Mouse (Mus musculus) hindbrain, embryonic 12.5 days (tissue): ENCODE data around the gene Fbxl4. TPM values are rescaled to one million over a fixed set of nuclear protein-coding genes. Genes with fewer than 3 reads are reported as not detected.

Source experiments
- ATAC-seq: fragments of 200-750 bp; cut with Nextera tagmentation; 2 replicates; pipeline ENCODE4 v1.8.0; 2017; ENCODE audit warnings: moderate TSS enrichment; ENCODE audit not compliant: low FRiP score
- H3K27ac ChIP-seq: fragments of 300-500 bp; sonication (generic); 2 replicates; pipeline ENCODE4 v1.5.1; 2016; ENCODE audit warnings: mild to moderate bottlenecking
- H3K27me3 ChIP-seq: fragments of 300-500 bp; sonication (generic); 2 replicates; pipeline ENCODE4 v1.6.1; 2016; ENCODE audit warnings: mild to moderate bottlenecking
- H3K36me3 ChIP-seq: fragments of 300-500 bp; sonication (generic); 2 replicates; pipeline ENCODE4 v1.6.1; 2016; ENCODE audit warnings: mild to moderate bottlenecking
- H3K4me1 ChIP-seq: fragments of 300-500 bp; sonication (generic); 2 replicates; pipeline ENCODE4 v1.6.1; 2016
- H3K4me2 ChIP-seq: fragments of 300-500 bp; sonication (generic); replicated peaks from 2 replicates; pipeline ENCODE4 v1.6.1; 2016; ENCODE audit warnings: mild to moderate bottlenecking
- H3K4me3 ChIP-seq: fragments of 300-500 bp; sonication (generic); 2 replicates; pipeline ENCODE4 v1.5.1; 2016; ENCODE audit warnings: mild to moderate bottlenecking
- H3K9ac ChIP-seq: fragments of 300-500 bp; sonication (generic); 2 replicates; pipeline ENCODE4 v1.6.1; 2016; ENCODE audit warnings: mild to moderate bottlenecking, moderate library complexity
- H3K9me3 ChIP-seq: fragments of 300-500 bp; sonication (generic); replicated peaks from 2 replicates; pipeline ENCODE4 v1.6.1; 2016; ENCODE audit warnings: mild to moderate bottlenecking
- WGBS: fragments of 180-500 bp; shearing (Covaris S2); methylation state at CpG from one replicate; pipeline ENCODE4 v1.1.7; 2016; 5-methylcytosine and 5-hydroxymethylcytosine counted together
- polyA plus RNA-seq: library from polyadenylated mRNA; unstranded; fragments of >200 nt; fragmentation: Nextera tagmentation; extraction: Ambion mirVana; gene quantifications from 2 replicates; pipeline ENCODE4 v1.2.1, GENCODE M21; 2016

Fbxl4 gene
- polyA plus RNA-seq, 1 experiment from 2014 or later, result 10.3 TPM

GRCm38 (mm10) chr4:22392777-22393473 is 35.6 kb downstream of the Fbxl4 start:
- H3K27ac ChIP-seq, result no peak overlapping the region
- no peak overlapping the region for H3K4me3 ChIP-seq
- peak; percentile 70; the same call in 1 of the 2 replicates for ATAC-seq
- 61% methylated on average over 13 of the region's 13 CpGs for WGBS
- no peak overlapping the region for H3K4me2 ChIP-seq
- H3K4me1 ChIP-seq, result peaks cover 4% of the 10 kb centered on the region; the same call in 1 of the 2 replicates
- H3K9me3 ChIP-seq, result no peaks in the 10 kb centered on the region
- H3K27me3 ChIP-seq, result no peaks in the 10 kb centered on the region
- H3K9ac ChIP-seq, result no peak overlapping the region
- 0 out of 2 replicates have a peak, but pooled peaks cover 2% of the 10 kb centered on the region for H3K36me3 ChIP-seq

- Histone ChIP-seq H3K27me3 (no peaks in the 10 kb centered on the region), H3K9me3 (no peaks in the 10 kb centered on the region), H3K4me3 (no peak overlapping the region), H3K36me3 (peaks cover 9% of the 10 kb centered on the region; the same call in 1 of the 2 replicates), H3K9ac (no peak overlapping the region), H3K4me1 (0 out of 2 replicates have a peak, but pooled peaks cover 4% of the 10 kb centered on the region), H3K27ac (no peak overlapping the region), H3K4me2 (no peak overlapping the region)
- WGBS, result 84% methylated on average over 2 of the region's 2 CpGs
- ATAC-seq, result no peak
Observed at GRCm38 (mm10) chr4:22395404-22395803, 38.1 kb downstream of the Fbxl4 start.

- Histone ChIP-seq H3K27ac (no peak overlapping the region), H3K9me3 (no peaks in the 10 kb centered on the region), H3K36me3 (peaks cover 17% of the 10 kb centered on the region), H3K4me2 (no peak overlapping the region), H3K9ac (no peak overlapping the region), H3K27me3 (no peaks in the 10 kb centered on the region), H3K4me3 (no peak overlapping the region), H3K4me1 (0 out of 2 replicates have a peak, but pooled peaks cover 4% of the 10 kb centered on the region)
- 96% methylated on average over 1 of the region's 1 CpGs for WGBS
- ATAC-seq, result no peak
Observed at GRCm38 (mm10) chr4:22396484-22397000, 39.2 kb downstream of the Fbxl4 start.

GRCm38 (mm10) chr4:22397003-22397402 is 39.7 kb downstream of the Fbxl4 start:
- ATAC-seq, result no peak
- Histone ChIP-seq H3K27me3 (no peaks in the 10 kb centered on the region), H3K27ac (no peak overlapping the region), H3K9ac (no peak overlapping the region), H3K4me3 (no peak overlapping the region), H3K9me3 (no peaks in the 10 kb centered on the region), H3K36me3 (peaks cover 19% of the 10 kb centered on the region), H3K4me1 (0 out of 2 replicates have a peak, but pooled peaks cover 4% of the 10 kb centered on the region), H3K4me2 (no peak overlapping the region)
- WGBS, result 96% methylated on average over 5 of the region's 5 CpGs

- Histone ChIP-seq H3K9me3 (no peaks in the 10 kb centered on the region), H3K27me3 (no peaks in the 10 kb centered on the region), H3K27ac (no peak overlapping the region), H3K9ac (no peak overlapping the region), H3K36me3 (peaks cover 19% of the 10 kb centered on the region), H3K4me2 (no peak overlapping the region), H3K4me3 (no peak overlapping the region), H3K4me1 (no peaks in the 10 kb centered on the region)
- no peak for ATAC-seq
- 94% methylated on average over 3 of the region's 3 CpGs for WGBS
Observed at GRCm38 (mm10) chr4:22402032-22402431, 44.7 kb downstream of the Fbxl4 start.

GRCm38 (mm10) chr4:22402930-22403329 is 45.6 kb downstream of the Fbxl4 start:
- no peaks in the 10 kb centered on the region for H3K4me1 ChIP-seq
- H3K27ac ChIP-seq, result no peak overlapping the region
- no peak overlapping the region for H3K4me3 ChIP-seq
- no peak for ATAC-seq
- 98% methylated on average over 10 of the region's 10 CpGs for WGBS
- H3K9me3 ChIP-seq, result no peaks in the 10 kb centered on the region
- H3K36me3 ChIP-seq, result peaks cover 16% of the 10 kb centered on the region
- H3K27me3 ChIP-seq, result no peaks in the 10 kb centered on the region
- no peak overlapping the region for H3K4me2 ChIP-seq
- no peak overlapping the region for H3K9ac ChIP-seq

- Histone ChIP-seq H3K4me3 (no peak overlapping the region), H3K36me3 (0 out of 2 replicates have a peak, but pooled peaks cover 7% of the 10 kb centered on the region), H3K27ac (no peak overlapping the region), H3K4me2 (no peak overlapping the region), H3K9me3 (no peaks in the 10 kb centered on the region), H3K9ac (no peak overlapping the region), H3K27me3 (no peaks in the 10 kb centered on the region), H3K4me1 (no peaks in the 10 kb centered on the region)
- WGBS, result 74% methylated on average over 2 of the region's 2 CpGs
- no peak for ATAC-seq
Observed at GRCm38 (mm10) chr4:22420627-22421026, 63.3 kb downstream of the Fbxl4 start.

- H3K9me3 ChIP-seq, result no peaks in the 10 kb centered on the region
- H3K27me3 ChIP-seq, result no peaks in the 10 kb centered on the region
- no peaks in the 10 kb centered on the region for H3K4me1 ChIP-seq
- ATAC-seq, result no peak
- H3K9ac ChIP-seq, result no peak overlapping the region
- H3K36me3 ChIP-seq, result peaks cover 10% of the 10 kb centered on the region; the same call in 1 of the 2 replicates
- 84% methylated on average over 4 of the region's 4 CpGs for WGBS
- H3K27ac ChIP-seq, result no peak overlapping the region
- no peak overlapping the region for H3K4me2 ChIP-seq
- H3K4me3 ChIP-seq, result no peak overlapping the region
Observed at GRCm38 (mm10) chr4:22422400-22422799, 65.1 kb downstream of the Fbxl4 start.

- WGBS, result 85% methylated on average over 3 of the region's 3 CpGs
- no peak overlapping the region for H3K4me2 ChIP-seq
- ATAC-seq, result no peak
- no peaks in the 10 kb centered on the region for H3K27me3 ChIP-seq
- peaks cover 9% of the 10 kb centered on the region; the same call in 1 of the 2 replicates for H3K36me3 ChIP-seq
- no peak overlapping the region for H3K27ac ChIP-seq
- no peaks in the 10 kb centered on the region for H3K4me1 ChIP-seq
- no peak overlapping the region for H3K4me3 ChIP-seq
- H3K9me3 ChIP-seq, result no peaks in the 10 kb centered on the region
- no peak overlapping the region for H3K9ac ChIP-seq
Observed at GRCm38 (mm10) chr4:22428150-22428549, 70.8 kb downstream of the Fbxl4 start.

- no peak overlapping the region for H3K27ac ChIP-seq
- ATAC-seq, result no peak
- H3K9ac ChIP-seq, result no peak overlapping the region
- no peaks in the 10 kb centered on the region for H3K36me3 ChIP-seq
- H3K4me3 ChIP-seq, result no peak overlapping the region
- H3K9me3 ChIP-seq, result no peaks in the 10 kb centered on the region
- no peak overlapping the region for H3K4me2 ChIP-seq
- WGBS, result 81% methylated on average over 1 of the region's 1 CpGs
- no peaks in the 10 kb centered on the region for H3K4me1 ChIP-seq
- no peaks in the 10 kb centered on the region for H3K27me3 ChIP-seq
Observed at GRCm38 (mm10) chr4:22469575-22469974, 112.2 kb downstream of the Fbxl4 start.

GRCm38 (mm10) chr4:22476967-22477710 is 119.8 kb downstream of the Fbxl4 start:
- Histone ChIP-seq H3K27ac (peak overlapping the region; percentile 93), H3K9me3 (no peaks in the 10 kb centered on the region), H3K4me1 (peaks cover 21% of the 10 kb centered on the region), H3K27me3 (no peaks in the 10 kb centered on the region), H3K4me3 (peak overlapping the region; percentile 43), H3K36me3 (no peaks in the 10 kb centered on the region), H3K9ac (peak overlapping the region; percentile 69), H3K4me2 (peak overlapping the region; percentile 89)
- WGBS, result under 1% methylated on average over 21 of the region's 23 CpGs
- ATAC-seq, result peak; percentile 85

- H3K9ac ChIP-seq, result peak overlapping the region; percentile 69
- H3K4me2 ChIP-seq, result peak overlapping the region; percentile 89
- no peaks in the 10 kb centered on the region for H3K9me3 ChIP-seq
- peak; percentile 30; the same call in 1 of the 2 replicates for ATAC-seq
- no peaks in the 10 kb centered on the region for H3K36me3 ChIP-seq
- WGBS, result under 1% methylated on average over 17 of the region's 28 CpGs
- H3K4me1 ChIP-seq, result peaks cover 21% of the 10 kb centered on the region
- H3K4me3 ChIP-seq, result peak overlapping the region; percentile 43
- H3K27me3 ChIP-seq, result no peaks in the 10 kb centered on the region
- peak overlapping the region; percentile 93 for H3K27ac ChIP-seq
Observed at GRCm38 (mm10) chr4:22477711-22478230, 120.4 kb downstream of the Fbxl4 start.
